Mouse (Mus musculus): ENCODE data around the gene Enpp3. TPM values are rescaled to one million over a fixed set of nuclear protein-coding genes. Genes with fewer than 3 reads are reported as not detected.

Enpp3 gene
- total RNA-seq, 2 experiments from 2014 or later: 0.63 to 0.94 TPM

- intact Hi-C loops (cut with DNase I): no loop called here
- no peak for DNase-seq (ENCODE audit: low spot score in 2 of 2)
These were observed 117.4 kb downstream of the Enpp3 start for GRCm38 (mm10) chr10:24725197-24725596.

Other genes with a start within 250 kb of the Enpp3 start
- 10 to 100 TPM; 30.4 to 35.1 TPM for gene Ccn2, start 247.4 kb downstream of the Enpp3 start, total RNA-seq (2021)
- gene Enpp1, start 130.7 kb downstream of the Enpp3 start, total RNA-seq (2021): 1 to 10 TPM; 4.1 to 5.2 TPM
- gene Med23, start 27.2 kb upstream of the Enpp3 start, total RNA-seq (2021): 10 to 100 TPM; 29.3 to 41.2 TPM
- gene Arg1, start 84.7 kb upstream of the Enpp3 start, total RNA-seq (2021): not detected